Mouse (Mus musculus) myocyte (in vitro differentiated cells): ENCODE results near the gene Tacc2. TPM values are rescaled to one million over a fixed set of nuclear protein-coding genes. Genes with fewer than 3 reads are reported as not detected.

ENCODE experiments used
- H3K27me3 ChIP-seq: one replicate; pipeline ENCODE4 v1.6.1; 2011; ENCODE audit not compliant: control insufficient read depth, insufficient read depth, insufficient read length
- H3K36me3 ChIP-seq: one replicate; pipeline ENCODE4 v1.6.1; 2011; ENCODE audit not compliant: control insufficient read depth, insufficient read depth
- H3K4me2 ChIP-seq: one replicate; pipeline ENCODE4 v1.6.1; 2011; ENCODE audit warnings: low read depth, control low read depth
- H3K4me3 ChIP-seq: one replicate; pipeline ENCODE4 v1.5.1; 2011; ENCODE audit warnings: mild to moderate bottlenecking, control low read depth, moderate library complexity
- H3K79me2 ChIP-seq: one replicate; pipeline ENCODE4 v1.6.1; 2011; ENCODE audit not compliant: control insufficient read depth, insufficient read depth
- H3ac ChIP-seq: one replicate; pipeline ENCODE4 v1.6.1; 2011; ENCODE audit not compliant: control insufficient read depth, insufficient read length
- E2F4 ChIP-seq: IDR thresholded peaks from one replicate; pipeline ENCODE4 v1.6.1; 2011; ENCODE audit warnings: mild to moderate bottlenecking, control low read depth, moderate library complexity; ENCODE audit not compliant: insufficient read depth
- MAX ChIP-seq: IDR thresholded peaks from one replicate; pipeline ENCODE4 v1.6.1; 2011; ENCODE audit warnings: low read depth, mild to moderate bottlenecking, control low read depth
- MYOD1 ChIP-seq, 3 experiments: IDR thresholded peaks; one replicate each; pipeline ENCODE4 v1.6.1; 2011; ENCODE audit warnings: control low read depth in 2 of 3, low read depth in 2 of 3, mild to moderate bottlenecking in 2 of 3, moderate library complexity in 1 of 3; ENCODE audit not compliant: insufficient read length in 2 of 3, control insufficient read depth in 1 of 3
- MYOG ChIP-seq, 3 experiments: IDR thresholded peaks; one replicate each; pipeline ENCODE4 v1.6.1; 2011; ENCODE audit warnings: control low read depth in 2 of 3, low read depth in 2 of 3, mild to moderate bottlenecking in 2 of 3; ENCODE audit not compliant: insufficient read length in 2 of 3, control insufficient read depth in 1 of 3, insufficient read depth in 1 of 3
- POLR2A ChIP-seq: IDR thresholded peaks from one replicate; pipeline ENCODE4 v1.6.1; 2011; ENCODE audit warnings: low read depth, mild to moderate bottlenecking, control low read depth, moderate library complexity; ENCODE audit not compliant: insufficient read length
- POLR2AphosphoS2 ChIP-seq: IDR thresholded peaks from one replicate; pipeline ENCODE4 v1.6.1; 2011; ENCODE audit warnings: low read depth, control low read depth; ENCODE audit not compliant: insufficient read length
- REST ChIP-seq: IDR thresholded peaks from one replicate; pipeline ENCODE4 v1.6.1; 2011; ENCODE audit warnings: mild to moderate bottlenecking, control low read depth, moderate library complexity; ENCODE audit not compliant: insufficient read depth, insufficient read length
- SRF ChIP-seq: IDR thresholded peaks from one replicate; pipeline ENCODE4 v1.6.1; 2011; ENCODE audit warnings: low read depth; ENCODE audit not compliant: control insufficient read depth, insufficient read length
- TCF12 ChIP-seq: IDR thresholded peaks from one replicate; pipeline ENCODE4 v1.6.1; 2011; ENCODE audit warnings: mild to moderate bottlenecking, control low read depth; ENCODE audit not compliant: poor library complexity, insufficient read depth, severe bottlenecking
- TCF3 ChIP-seq: IDR thresholded peaks from one replicate; pipeline ENCODE4 v1.6.1; 2011; ENCODE audit warnings: low read depth, control low read depth; ENCODE audit not compliant: insufficient read length
- USF1 ChIP-seq: IDR thresholded peaks from one replicate; pipeline ENCODE4 v1.6.1; 2011; ENCODE audit warnings: low read depth, mild to moderate bottlenecking, control low read depth, moderate library complexity
- polyA plus RNA-seq: library from polyadenylated mRNA; unstranded; fragments of >200 nt; fragmentation: generic; extraction: Trizol; gene quantifications from one replicate; pipeline ENCODE4 v1.2.1, GENCODE M21; 2012; ENCODE audit warnings: missing spikeins

The Tacc2 gene
- polyA plus RNA-seq, 1 experiment, result 61.8 TPM

DNA sequence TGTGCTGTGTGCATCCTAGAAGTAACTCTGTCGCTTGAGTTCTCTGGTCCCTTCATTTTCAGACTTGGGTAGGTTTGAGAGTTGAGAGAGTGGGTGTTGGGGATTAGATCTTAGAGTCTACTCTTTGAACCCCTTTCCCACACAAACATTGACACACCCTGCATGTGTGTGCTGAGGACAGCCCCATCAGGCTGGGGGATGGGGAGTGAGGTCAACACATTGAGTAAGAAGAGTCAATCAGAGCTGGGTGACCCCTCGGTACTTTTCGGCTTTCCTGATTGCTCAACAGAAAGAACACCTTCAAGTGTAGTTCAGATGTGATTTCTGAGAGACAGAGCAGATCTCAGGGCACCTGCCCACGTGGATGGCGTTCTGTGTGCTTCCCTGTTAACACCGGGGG lies 139.8 kb downstream of the Tacc2 start:
- Histone ChIP-seq H3K27me3 (no peaks in the 10 kb centered on the region), H3K36me3 (peaks cover 6% of the 10 kb centered on the region), H3K4me3 (no peak overlapping the region), H3ac (no peak overlapping the region), H3K4me2 (no peak overlapping the region), H3K79me2 (peaks cover 15% of the 10 kb centered on the region)
- TF ChIP-seq E2F4 (no peak), TCF12 (no peak), MYOG (IDR thresholded peaks at IDR 0.05; ENCODE audit: control insufficient read depth in 1 of 3, insufficient read depth in 1 of 3, insufficient read length in 2 of 3, low read depth in 2 of 3) (no peak), SRF (no peak), TCF3 (no peak), MYOD1 (IDR thresholded peaks at IDR 0.05; ENCODE audit: control insufficient read depth in 1 of 3, insufficient read length in 2 of 3, low read depth in 2 of 3) (no peak), MAX (no peak), USF1 (no peak), POLR2A (no peak), POLR2AphosphoS2 (no peak), REST (no peak)

DNA sequence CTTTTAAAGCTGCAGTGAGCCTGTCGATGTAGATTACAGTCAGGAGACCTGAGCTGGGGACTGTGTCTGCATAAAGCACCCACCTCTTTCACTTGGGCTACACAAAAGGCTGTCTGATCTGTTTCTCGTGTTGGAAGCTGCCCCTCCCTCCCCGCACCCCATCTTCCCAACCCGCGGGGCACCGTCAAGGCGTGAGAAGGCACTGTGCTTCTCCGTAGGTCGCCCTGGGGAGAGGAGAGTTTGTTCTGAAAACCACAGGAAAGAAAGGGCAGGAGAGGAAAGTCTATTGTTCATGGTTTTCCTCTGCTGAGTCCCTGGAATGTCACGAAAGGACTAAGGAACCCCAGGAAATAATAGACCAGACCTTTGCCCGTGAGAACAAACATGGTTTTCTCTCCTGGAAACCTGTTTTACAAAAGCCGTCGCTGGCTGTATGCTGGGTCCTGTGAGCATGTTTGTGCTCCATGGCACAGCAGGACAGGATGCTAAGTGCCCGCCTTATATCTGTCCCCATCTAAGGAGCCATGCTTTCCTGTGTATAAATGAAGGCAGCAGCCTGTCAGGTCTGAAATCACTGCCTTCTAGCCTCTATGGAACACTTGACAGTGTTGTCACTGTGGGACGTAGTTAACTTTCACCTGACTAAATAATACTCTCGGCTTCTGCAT lies 142.8 kb downstream of the Tacc2 start:
- Histone ChIP-seq H3ac (no peak overlapping the region), H3K27me3 (no peaks in the 10 kb centered on the region), H3K79me2 (no peaks in the 10 kb centered on the region), H3K36me3 (peaks cover 6% of the 10 kb centered on the region), H3K4me3 (no peak overlapping the region), H3K4me2 (no peak overlapping the region)
- TF ChIP-seq POLR2AphosphoS2 (no peak), USF1 (no peak), TCF12 (no peak), REST (no peak), SRF (no peak), MYOG (IDR thresholded peaks at IDR 0.05; ENCODE audit: control insufficient read depth in 1 of 3, insufficient read depth in 1 of 3, insufficient read length in 2 of 3, low read depth in 2 of 3) (no peak)

DNA sequence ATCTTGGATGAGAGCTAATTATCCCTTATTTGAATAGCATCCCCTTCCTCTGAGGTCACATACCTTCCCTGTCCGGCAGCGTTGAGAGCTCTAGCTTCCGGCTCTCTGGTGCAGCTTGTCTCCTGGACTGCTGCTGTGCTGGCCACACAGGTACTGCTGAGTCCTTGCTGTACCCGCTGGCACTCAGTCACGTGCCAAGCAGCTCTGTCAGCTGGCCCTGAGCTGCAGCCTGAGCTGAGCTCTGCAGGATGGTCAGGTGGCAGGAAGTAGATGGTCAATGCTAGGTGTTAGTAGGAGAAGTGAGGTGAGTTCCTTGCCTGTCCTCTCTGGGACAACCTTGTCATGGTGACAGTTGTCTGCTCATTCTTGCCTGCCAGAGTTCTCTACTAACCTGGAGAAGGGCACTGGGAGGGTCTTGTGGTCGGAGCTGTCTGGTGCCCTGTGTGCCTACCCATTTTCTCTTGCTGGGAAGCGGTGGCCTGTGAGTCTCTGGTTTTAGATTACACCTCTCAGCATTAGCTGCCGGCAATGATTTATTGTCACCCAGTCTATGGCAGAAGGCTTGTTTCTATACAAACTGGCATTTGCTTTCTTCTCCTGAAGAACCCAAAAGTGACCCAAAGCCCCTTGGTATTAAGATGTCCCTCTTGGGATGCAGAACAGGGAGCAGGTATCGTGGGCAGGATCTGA lies 143.6 kb downstream of the Tacc2 start:
- Histone ChIP-seq H3K4me2 (no peak overlapping the region), H3K4me3 (no peak overlapping the region), H3K79me2 (no peaks in the 10 kb centered on the region), H3K27me3 (no peaks in the 10 kb centered on the region), H3ac (no peak overlapping the region), H3K36me3 (peaks cover 6% of the 10 kb centered on the region)
- no peak for TF ChIP-seq MYOD1 (IDR thresholded peaks at IDR 0.05; ENCODE audit: control insufficient read depth in 1 of 3, insufficient read length in 2 of 3, low read depth in 2 of 3)
- TF ChIP-seq TCF3, result no peak
- TF ChIP-seq TCF12, result no peak
- no peak for TF ChIP-seq SRF
- no peak for TF ChIP-seq MYOG (IDR thresholded peaks at IDR 0.05; ENCODE audit: control insufficient read depth in 1 of 3, insufficient read depth in 1 of 3, insufficient read length in 2 of 3, low read depth in 2 of 3)
- no peak for TF ChIP-seq USF1

DNA sequence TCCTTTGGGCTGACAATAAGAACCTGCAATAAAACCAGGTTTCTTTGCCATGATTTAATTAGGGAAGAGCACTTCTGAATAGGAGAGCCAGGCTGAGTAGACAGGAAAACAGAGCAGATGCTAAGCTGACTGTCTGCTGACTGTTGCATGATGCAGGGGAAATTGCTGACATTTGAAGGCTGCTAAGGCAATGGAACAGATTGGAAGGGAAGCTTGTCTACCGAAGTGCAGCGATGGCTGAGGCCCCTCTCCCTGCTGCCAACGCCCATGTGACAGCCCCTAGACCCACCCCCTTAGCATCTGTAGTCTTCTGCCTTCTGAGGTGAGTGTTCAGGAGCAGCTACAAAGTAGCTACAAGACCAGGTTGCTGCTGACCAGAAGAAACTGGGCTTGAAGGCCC lies 148.9 kb downstream of the Tacc2 start:
- H3ac ChIP-seq, result no peak overlapping the region
- H3K4me2 ChIP-seq, result no peak overlapping the region
- TF ChIP-seq MYOD1 (IDR thresholded peaks at IDR 0.05; ENCODE audit: control insufficient read depth in 1 of 3, insufficient read length in 2 of 3, low read depth in 2 of 3) (no peak), E2F4 (no peak), POLR2A (no peak), USF1 (no peak), REST (no peak), TCF3 (no peak), MYOG (IDR thresholded peaks at IDR 0.05; ENCODE audit: control insufficient read depth in 1 of 3, insufficient read depth in 1 of 3, insufficient read length in 2 of 3, low read depth in 2 of 3) (no peak), SRF (no peak), MAX (no peak)
- H3K79me2 ChIP-seq, result no peaks in the 10 kb centered on the region
- no peaks in the 10 kb centered on the region for H3K27me3 ChIP-seq
- H3K4me3 ChIP-seq, result no peak overlapping the region
- peaks cover 10% of the 10 kb centered on the region for H3K36me3 ChIP-seq

DNA sequence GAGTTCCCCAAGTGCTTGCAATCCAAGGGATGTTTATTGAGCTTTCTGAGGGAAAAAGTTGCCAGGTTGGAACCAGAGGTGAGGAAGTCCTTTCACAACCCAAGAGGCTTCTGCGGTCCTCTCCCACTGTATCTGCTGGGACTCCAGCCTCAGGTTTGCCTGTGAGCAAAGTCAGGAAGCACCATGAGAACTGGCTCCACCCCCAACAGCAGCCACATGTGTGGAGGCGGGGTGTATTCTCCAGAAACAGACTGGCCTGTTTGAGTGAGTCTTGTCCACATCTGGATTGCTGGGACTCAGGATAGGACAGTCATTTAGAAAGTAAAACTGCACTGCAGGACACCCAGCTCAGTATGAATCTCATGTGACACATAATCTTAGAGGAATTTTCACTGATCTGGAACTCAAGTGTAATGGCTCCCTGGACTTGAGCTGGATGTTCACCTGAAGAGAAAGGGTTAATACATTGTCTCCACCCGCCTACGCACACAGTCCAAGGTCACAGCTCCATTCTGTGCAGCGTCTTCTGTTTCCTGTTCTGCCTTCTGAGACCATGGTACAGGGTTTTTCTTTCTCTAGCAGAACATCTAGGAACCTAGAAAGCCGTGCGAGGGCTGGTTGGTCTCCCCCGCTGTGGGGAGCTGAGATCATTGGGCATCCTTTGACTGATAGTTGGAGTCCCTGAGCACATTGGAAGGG lies 149.6 kb downstream of the Tacc2 start:
- no peaks in the 10 kb centered on the region for H3K79me2 ChIP-seq
- H3ac ChIP-seq, result no peak overlapping the region
- TF ChIP-seq TCF3 (no peak), MAX (no peak), E2F4 (no peak), MYOD1 (IDR thresholded peaks at IDR 0.05; ENCODE audit: control insufficient read depth in 1 of 3, insufficient read length in 2 of 3, low read depth in 2 of 3) (no peak), MYOG (IDR thresholded peaks at IDR 0.05; ENCODE audit: control insufficient read depth in 1 of 3, insufficient read depth in 1 of 3, insufficient read length in 2 of 3, low read depth in 2 of 3) (no peak)
- H3K27me3 ChIP-seq, result no peaks in the 10 kb centered on the region
- no peak overlapping the region for H3K4me3 ChIP-seq
- H3K4me2 ChIP-seq, result no peak overlapping the region
- H3K36me3 ChIP-seq, result peaks cover 11% of the 10 kb centered on the region
